Mouse (Mus musculus): ENCODE results near the gene Myof.

DNA sequence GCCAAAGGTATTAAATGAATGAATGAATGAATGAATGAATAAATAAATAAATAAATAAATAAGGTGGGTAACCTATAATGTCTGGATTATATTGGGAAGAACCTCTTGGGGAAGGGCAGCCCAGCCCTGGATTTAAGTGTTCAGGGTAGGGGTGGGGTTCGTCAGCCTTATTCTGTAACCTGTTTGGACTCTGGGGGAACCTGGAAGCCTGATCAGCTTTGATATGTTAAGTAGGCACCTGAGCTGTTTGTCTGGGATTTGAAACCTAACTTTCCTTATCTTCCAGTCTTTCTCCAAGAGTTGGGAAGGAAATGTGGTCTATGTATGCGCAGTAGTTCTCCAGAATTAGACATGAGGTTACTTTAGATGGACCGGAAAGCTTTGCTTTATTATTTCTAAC, 19.8 kb upstream of the Myof start:
- TF ChIP-seq CTCF (IDR thresholded peaks at IDR 0.05; ENCODE audit: control insufficient read depth, insufficient read depth, insufficient replicate concordance, low read depth, low read length): no peak
- TF ChIP-seq POLR2A (IDR thresholded peaks at IDR 0.05; ENCODE audit: control insufficient read depth, low read depth, low read length): no peak
